Mouse (Mus musculus) embryo, embryonic 11 days (tissue): ENCODE results near the gene Il27.

Experiments
- DNase-seq: peaks from one replicate; pipeline ENCODE4 v3.0.0-alpha.2; 2015

Gene Il27

GRCm38 (mm10) chr7:126606611-126607010 lies 11.9 kb upstream of the Il27 start:
- no peak for DNase-seq

- DNase-seq, result no peak
Observed at GRCm38 (mm10) chr7:126602650-126603049, 7.9 kb upstream of the Il27 start.

- no peak for DNase-seq
Observed at GRCm38 (mm10) chr7:126601896-126602295, 7.2 kb upstream of the Il27 start.

- DNase-seq, result no peak
Observed at GRCm38 (mm10) chr7:126598919-126599318, 4.2 kb upstream of the Il27 start.

GRCm38 (mm10) chr7:126596414-126596813 lies 1.7 kb upstream of the Il27 start:
- DNase-seq, result no peak

- DNase-seq, result no peak
Observed at GRCm38 (mm10) chr7:126595890-126596289, 1.1 kb upstream of the Il27 start.

GRCm38 (mm10) chr7:126587779-126588178 lies 7.0 kb downstream of the Il27 start:
- peak; percentile 89 for DNase-seq

GRCm38 (mm10) chr7:126586839-126587238 lies 7.9 kb downstream of the Il27 start:
- no peak for DNase-seq

GRCm38 (mm10) chr7:126585717-126586116 lies 9.0 kb downstream of the Il27 start, which contains the start of gene Cln3:
TSS of gene Cln3 (minus strand) at chr7:126585817.
- DNase-seq, result no peak

- DNase-seq, result no peak
Observed at GRCm38 (mm10) chr7:126584506-126584977, 10.2 kb downstream of the Il27 start, which contains the start of gene Apobr. TSS of gene Apobr (plus strand) at chr7:126584942.

GRCm38 (mm10) chr7:126583761-126584160 lies 11.0 kb downstream of the Il27 start:
- peak; percentile 5 for DNase-seq

- peak; percentile 94 for DNase-seq
Observed at GRCm38 (mm10) chr7:126583251-126583709, 11.5 kb downstream of the Il27 start.

GRCm38 (mm10) chr7:126582759-126583158 lies 12.0 kb downstream of the Il27 start:
- peak; percentile 74 for DNase-seq

GRCm38 (mm10) chr7:126581661-126582060 lies 13.1 kb downstream of the Il27 start:
- no peak for DNase-seq

GRCm38 (mm10) chr7:126579172-126579571 lies 15.6 kb downstream of the Il27 start:
- peak; percentile 47 for DNase-seq

- peak; percentile 64 for DNase-seq
Observed at GRCm38 (mm10) chr7:126576946-126577345, 17.8 kb downstream of the Il27 start.

- DNase-seq, result peak; percentile 94
Observed at GRCm38 (mm10) chr7:126566094-126566765, 28.5 kb downstream of the Il27 start, which contains the start of gene Eif3c. TSS of gene Eif3c (minus strand) at chr7:126566411.

- DNase-seq, result peak; percentile 44
Observed at GRCm38 (mm10) chr7:126565693-126566092, 29.0 kb downstream of the Il27 start.

- DNase-seq, result no peak
Observed at GRCm38 (mm10) chr7:126556635-126557034, 38.1 kb downstream of the Il27 start.

- no peak for DNase-seq
Observed at GRCm38 (mm10) chr7:126554796-126555195, 39.9 kb downstream of the Il27 start.

- no peak for DNase-seq
Observed at GRCm38 (mm10) chr7:126545631-126546030, 49.1 kb downstream of the Il27 start.

- no peak for DNase-seq
Observed at GRCm38 (mm10) chr7:126541661-126542060, 53.1 kb downstream of the Il27 start.
